Mouse (Mus musculus) E14TG2a.4 (cell line): ENCODE results near the gene Col11a2.

Experiments
- CTCF ChIP-seq: conservative IDR thresholded peaks from 2 replicates; pipeline ENCODE4 v1.5.1; 2014; ENCODE audit warnings: low read length
- NANOG ChIP-seq: IDR thresholded peaks from 2 replicates; pipeline ENCODE4 v1.6.1; 2014; ENCODE audit warnings: borderline replicate concordance, low read length, mixed read lengths
- POU5F1 ChIP-seq: IDR thresholded peaks from 2 replicates; pipeline ENCODE4 v1.6.1; 2014; ENCODE audit warnings: low read length, borderline replicate concordance

DNA sequence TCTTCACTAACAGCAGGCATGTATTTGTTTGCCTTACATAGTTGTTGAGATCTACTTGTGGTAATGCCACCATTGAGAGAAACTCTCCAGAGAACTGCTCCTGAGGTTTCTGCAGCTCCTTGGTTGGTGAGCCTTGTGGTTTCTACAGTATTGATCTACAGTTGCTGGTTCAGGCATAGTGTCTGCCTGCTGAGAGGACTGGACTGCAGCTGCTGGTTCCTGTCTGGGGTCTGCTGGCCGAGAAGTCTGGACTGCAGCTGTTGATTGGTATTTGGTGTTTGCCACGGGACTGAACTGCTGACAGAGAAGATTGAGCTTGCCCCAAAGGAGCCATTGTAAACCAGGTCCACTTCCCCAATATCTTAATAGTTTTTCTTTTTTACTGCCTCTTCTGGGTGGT is 32.7 kb upstream of the Col11a2 start:
- TF ChIP-seq CTCF (no peak), POU5F1 (no peak), NANOG (no peak)
